Mouse (Mus musculus) left cerebral cortex, postnatal 14 days (tissue): ENCODE measurements around the gene Guca1b. TPM values are rescaled to one million over a fixed set of nuclear protein-coding genes. Genes with fewer than 3 reads are reported as not detected.

Source experiments
- total RNA-seq, 2 experiments: library from RNA; stranded (reverse); gene quantifications; 2 replicates each; pipeline ENCODE4 v1.2.3; 2021

Guca1b gene
- total RNA-seq, 2 experiments from 2014 or later: 0.72 to 0.77 TPM

Other genes with a start within 250 kb of the Guca1b start
- 10 to 100 TPM; 26.2 to 28.5 TPM for gene Mrps10, start 16.5 kb upstream of the Guca1b start, total RNA-seq
- under 1 TPM in 1 of 2 experiments, not detected in 1; 0.40 TPM for gene Guca1a, start 15.2 kb downstream of the Guca1b start, total RNA-seq
- under 1 TPM; 0.23 to 0.59 TPM for gene AI661453, start 51.2 kb downstream of the Guca1b start, total RNA-seq
- not detected for gene 1700001C19Rik, start 52.0 kb downstream of the Guca1b start, total RNA-seq
- 10 to 100 TPM; 14.6 to 17.1 TPM for gene Taf8, start 116.9 kb downstream of the Guca1b start, total RNA-seq
- 10 to 100 TPM; 30.1 to 30.7 TPM for gene Ccnd3, start 119.7 kb downstream of the Guca1b start, total RNA-seq
- gene Bysl, start 226.1 kb downstream of the Guca1b start, total RNA-seq: 10 to 100 TPM; 21.0 to 21.1 TPM
- gene Med20, start 226.2 kb downstream of the Guca1b start, total RNA-seq: 10 to 100 TPM; 20.8 to 28.9 TPM
- 1 to 10 TPM; 5.8 to 7.4 TPM for gene Gm20517, start 226.2 kb downstream of the Guca1b start, total RNA-seq
- gene Usp49, start 245.3 kb downstream of the Guca1b start, total RNA-seq: 10 to 100 TPM in 1 of 2 experiments, 1 to 10 TPM in 1; 9.0 to 10.4 TPM